Mouse (Mus musculus): ENCODE results near the gene Supt6. TPM values are rescaled to one million over a fixed set of nuclear protein-coding genes. Genes with fewer than 3 reads are reported as not detected.
A peak's percentile ranks its signal among the peaks of the same experiment; 100 is the strongest.

The Supt6 gene
- polyA plus RNA-seq, 1 experiment, result 73.4 TPM

GRCm38 (mm10) chr11:78181830-78182357, 63.9 kb downstream of the Supt6 start:
- Histone ChIP-seq H3K27me3 (ENCODE audit: control insufficient read depth, insufficient read depth, low read length, poor library complexity, severe bottlenecking) (no peaks in the 10 kb centered on the region), H3K4me1 (ENCODE audit: control insufficient read depth, insufficient read depth, low read length) (no peaks in the 10 kb centered on the region), H3K4me3 (ENCODE audit: low read depth, low read length) (peak overlapping the region; percentile 93), H3K36me3 (ENCODE audit: control insufficient read depth, insufficient read depth, low read length, poor library complexity, severe bottlenecking) (peaks cover 39% of the 10 kb centered on the region), H3K9ac (ENCODE audit: low read depth, poor library complexity, severe bottlenecking) (peak overlapping the region; percentile 100), H3K9me3 (replicated peaks; ENCODE audit: control insufficient read depth, insufficient read depth, low read length, poor library complexity, severe bottlenecking) (no peaks in the 10 kb centered on the region), H3K27ac (ENCODE audit: insufficient read depth, low read length) (peak overlapping the region; percentile 95)
- TF ChIP-seq POLR2A (IDR thresholded peaks at IDR 0.05; ENCODE audit: insufficient read depth, low read length) (no peak), CTCF (IDR thresholded peaks at IDR 0.05; ENCODE audit: low read depth, low read length) (no peak), EP300 (IDR thresholded peaks at IDR 0.05; ENCODE audit: insufficient read depth, low read depth, low read length) (no peak)

- TF ChIP-seq POLR2A (IDR thresholded peaks at IDR 0.05; ENCODE audit: insufficient read depth, low read length), result no peak
- no peak for TF ChIP-seq CTCF (IDR thresholded peaks at IDR 0.05; ENCODE audit: low read depth, low read length)
- no peak for TF ChIP-seq EP300 (IDR thresholded peaks at IDR 0.05; ENCODE audit: insufficient read depth, low read depth, low read length)
- Histone ChIP-seq H3K9ac (ENCODE audit: low read depth, poor library complexity, severe bottlenecking) (peak overlapping the region; percentile 89), H3K27ac (ENCODE audit: insufficient read depth, low read length) (peak overlapping the region; percentile 90), H3K4me3 (ENCODE audit: low read depth, low read length) (peak overlapping the region; percentile 17), H3K36me3 (ENCODE audit: control insufficient read depth, insufficient read depth, low read length, poor library complexity, severe bottlenecking) (peaks cover 39% of the 10 kb centered on the region), H3K4me1 (ENCODE audit: control insufficient read depth, insufficient read depth, low read length) (no peaks in the 10 kb centered on the region), H3K27me3 (ENCODE audit: control insufficient read depth, insufficient read depth, low read length, poor library complexity, severe bottlenecking) (no peaks in the 10 kb centered on the region), H3K9me3 (replicated peaks; ENCODE audit: control insufficient read depth, insufficient read depth, low read length, poor library complexity, severe bottlenecking) (no peaks in the 10 kb centered on the region)
These were observed 65.6 kb downstream of the Supt6 start for GRCm38 (mm10) chr11:78180081-78180761.

- H3K9ac ChIP-seq (ENCODE audit: low read depth, poor library complexity, severe bottlenecking), result peak overlapping the region; percentile 89
- peak overlapping the region; percentile 82 for H3K4me3 ChIP-seq (ENCODE audit: low read depth, low read length)
- peak overlapping the region; percentile 90 for H3K27ac ChIP-seq (ENCODE audit: insufficient read depth, low read length)
- TF ChIP-seq EP300 (IDR thresholded peaks at IDR 0.05; ENCODE audit: insufficient read depth, low read depth, low read length) (no peak), POLR2A (IDR thresholded peaks at IDR 0.05; ENCODE audit: insufficient read depth, low read length) (no peak), CTCF (IDR thresholded peaks at IDR 0.05; ENCODE audit: low read depth, low read length) (no peak)
- peaks cover 39% of the 10 kb centered on the region for H3K36me3 ChIP-seq (ENCODE audit: control insufficient read depth, insufficient read depth, low read length, poor library complexity, severe bottlenecking)
- no peaks in the 10 kb centered on the region for H3K4me1 ChIP-seq (ENCODE audit: control insufficient read depth, insufficient read depth, low read length)
- no peaks in the 10 kb centered on the region for H3K27me3 ChIP-seq (ENCODE audit: control insufficient read depth, insufficient read depth, low read length, poor library complexity, severe bottlenecking)
- H3K9me3 ChIP-seq (replicated peaks; ENCODE audit: control insufficient read depth, insufficient read depth, low read length, poor library complexity, severe bottlenecking), result no peaks in the 10 kb centered on the region
These were observed 66.3 kb downstream of the Supt6 start for GRCm38 (mm10) chr11:78179438-78179999.

DNA sequence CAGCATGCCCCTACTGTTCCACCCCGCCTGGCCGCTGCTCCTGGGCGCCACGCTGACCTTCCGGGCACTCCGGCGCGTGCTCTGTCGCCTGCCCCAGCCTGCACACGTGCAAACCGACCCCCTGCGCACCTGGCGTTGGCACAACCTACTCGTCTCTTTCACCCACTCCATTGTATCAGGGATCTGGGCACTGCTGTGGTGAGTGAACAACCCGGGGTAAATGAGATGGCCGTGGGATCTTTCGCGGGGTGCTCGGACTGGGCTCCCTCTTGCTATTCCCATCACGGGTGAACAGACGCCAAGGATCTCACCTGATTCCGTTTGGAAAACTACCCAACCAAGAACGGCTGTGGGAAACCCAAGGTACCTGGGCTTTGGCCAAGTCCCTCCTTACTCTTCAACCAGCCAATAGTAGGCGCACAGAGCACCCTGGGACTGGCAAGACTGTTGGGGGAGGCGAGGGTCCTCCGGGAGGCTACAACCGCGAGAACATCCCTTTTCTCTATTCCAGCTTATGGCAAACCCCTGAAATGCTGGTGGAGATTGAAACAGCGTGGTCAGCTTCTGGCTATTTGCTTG, 66.8 kb downstream of the Supt6 start:
- Histone ChIP-seq H3K4me3 (ENCODE audit: low read depth, low read length) (peak overlapping the region; percentile 82), H3K27me3 (ENCODE audit: control insufficient read depth, insufficient read depth, low read length, poor library complexity, severe bottlenecking) (no peaks in the 10 kb centered on the region), H3K4me1 (ENCODE audit: control insufficient read depth, insufficient read depth, low read length) (no peaks in the 10 kb centered on the region), H3K9ac (ENCODE audit: low read depth, poor library complexity, severe bottlenecking) (peak overlapping the region; percentile 89), H3K9me3 (replicated peaks; ENCODE audit: control insufficient read depth, insufficient read depth, low read length, poor library complexity, severe bottlenecking) (no peaks in the 10 kb centered on the region), H3K27ac (ENCODE audit: insufficient read depth, low read length) (peak overlapping the region; percentile 90), H3K36me3 (ENCODE audit: control insufficient read depth, insufficient read depth, low read length, poor library complexity, severe bottlenecking) (peaks cover 39% of the 10 kb centered on the region)
- TF ChIP-seq CTCF (IDR thresholded peaks at IDR 0.05; ENCODE audit: low read depth, low read length) (no peak), POLR2A (IDR thresholded peaks at IDR 0.05; ENCODE audit: insufficient read depth, low read length) (no peak), EP300 (IDR thresholded peaks at IDR 0.05; ENCODE audit: insufficient read depth, low read depth, low read length) (no peak)

DNA sequence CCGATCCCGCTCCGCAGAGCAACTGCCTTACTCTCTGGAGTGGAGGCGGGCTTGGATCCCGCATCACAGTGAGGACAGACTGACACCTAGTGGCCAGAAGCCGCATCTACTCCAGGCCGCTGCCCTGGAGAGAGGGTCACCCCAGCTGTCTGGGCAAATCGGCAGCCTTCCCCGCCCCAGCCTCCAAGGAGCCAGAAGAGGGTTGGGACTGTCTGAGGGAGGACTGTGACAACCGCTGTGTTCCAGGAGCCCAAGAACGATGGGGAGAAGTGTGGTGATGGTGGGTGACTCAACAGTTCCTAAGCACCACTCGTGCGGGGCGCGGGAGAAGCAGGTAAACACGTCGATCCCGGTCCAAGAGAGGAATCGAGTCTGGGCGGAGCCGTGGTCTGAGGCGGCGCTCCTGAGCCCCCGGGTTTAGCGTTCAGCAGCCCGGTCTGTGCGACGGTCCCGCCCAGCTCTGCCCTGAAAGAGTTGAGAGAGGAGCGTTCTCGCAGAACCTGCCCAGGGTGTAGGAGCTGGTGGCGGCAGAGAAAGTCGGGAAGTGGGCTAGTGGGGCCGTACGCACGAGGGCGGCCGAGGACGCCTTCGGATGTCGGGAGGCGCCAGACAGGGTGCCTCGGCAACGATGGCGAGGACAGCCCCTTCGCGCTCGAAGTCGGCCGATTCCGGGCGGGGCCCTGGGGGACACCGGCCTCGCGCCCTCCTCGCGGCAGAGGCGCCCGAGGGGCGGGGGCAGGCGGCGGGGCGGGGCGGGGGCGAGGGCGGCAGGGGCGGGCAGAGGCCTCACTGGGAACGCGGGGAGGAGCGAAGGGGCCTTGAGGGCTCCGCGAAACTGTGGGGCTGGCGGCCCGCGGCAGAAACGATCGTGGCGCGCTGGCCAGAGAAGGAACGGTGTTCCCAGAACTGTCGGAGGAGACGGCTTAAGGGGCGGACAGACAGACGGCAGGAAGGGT, 67.6 kb downstream of the Supt6 start:
- peak overlapping the region; percentile 89 for H3K9ac ChIP-seq (ENCODE audit: low read depth, poor library complexity, severe bottlenecking)
- H3K9me3 ChIP-seq (replicated peaks; ENCODE audit: control insufficient read depth, insufficient read depth, low read length, poor library complexity, severe bottlenecking), result no peaks in the 10 kb centered on the region
- no peaks in the 10 kb centered on the region for H3K4me1 ChIP-seq (ENCODE audit: control insufficient read depth, insufficient read depth, low read length)
- TF ChIP-seq POLR2A (IDR thresholded peaks at IDR 0.05; ENCODE audit: insufficient read depth, low read length) (peak; percentile 42), EP300 (IDR thresholded peaks at IDR 0.05; ENCODE audit: insufficient read depth, low read depth, low read length) (peak; percentile 60; the same call in 1 of the 2 replicates), CTCF (IDR thresholded peaks at IDR 0.05; ENCODE audit: low read depth, low read length) (peak; percentile 91)
- peaks cover 39% of the 10 kb centered on the region for H3K36me3 ChIP-seq (ENCODE audit: control insufficient read depth, insufficient read depth, low read length, poor library complexity, severe bottlenecking)
- H3K27me3 ChIP-seq (ENCODE audit: control insufficient read depth, insufficient read depth, low read length, poor library complexity, severe bottlenecking), result no peaks in the 10 kb centered on the region
- H3K4me3 ChIP-seq (ENCODE audit: low read depth, low read length), result peak overlapping the region; percentile 97
- H3K27ac ChIP-seq (ENCODE audit: insufficient read depth, low read length), result peak overlapping the region; percentile 90

Data from ES-Bruce4 (cell line).